Mouse (Mus musculus) stomach, postnatal 0 days (tissue): ENCODE results near the gene Zbed4. TPM values are rescaled to one million over a fixed set of nuclear protein-coding genes. Genes with fewer than 3 reads are reported as not detected.

Experiments used
- ATAC-seq: fragments of 200-750 bp; cut with Nextera tagmentation; 2 replicates; pipeline ENCODE4 v1.8.0; 2017; ENCODE audit not compliant: low FRiP score, low TSS enrichment
- DNase-seq: peaks from one replicate; pipeline ENCODE4 v3.0.0-alpha.2; 2016; ENCODE audit warnings: low spot score
- H3K27ac ChIP-seq: fragments of 300-500 bp; sonication (generic); replicated peaks from 2 replicates; pipeline ENCODE4 v1.5.1; 2014; ENCODE audit warnings: mild to moderate bottlenecking, control low read depth
- H3K27me3 ChIP-seq: fragments of 300-500 bp; sonication (generic); 2 replicates; pipeline ENCODE4 v1.6.1; 2014; ENCODE audit warnings: low read length; ENCODE audit not compliant: control insufficient read depth, insufficient read depth
- H3K36me3 ChIP-seq: fragments of 300-500 bp; sonication (generic); 2 replicates; pipeline ENCODE4 v1.6.1; 2014; ENCODE audit warnings: low read length, mixed read lengths; ENCODE audit not compliant: control insufficient read depth, insufficient read depth
- H3K4me1 ChIP-seq: fragments of 300-500 bp; sonication (generic); replicated peaks from 2 replicates; pipeline ENCODE4 v1.6.1; 2014; ENCODE audit warnings: antibody characterized with exemption; ENCODE audit not compliant: control insufficient read depth, insufficient read depth
- H3K4me2 ChIP-seq: fragments of 300-500 bp; sonication (generic); replicated peaks from 2 replicates; pipeline ENCODE4 v1.6.1; 2014; ENCODE audit warnings: low read depth, mild to moderate bottlenecking, control low read depth, moderate library complexity
- H3K4me3 ChIP-seq: fragments of 300-500 bp; sonication (generic); 2 replicates; pipeline ENCODE4 v1.5.1; 2014; ENCODE audit warnings: low read depth, low read length, control low read depth
- H3K9ac ChIP-seq: fragments of 300-500 bp; sonication (generic); 2 replicates; pipeline ENCODE4 v1.6.1; 2014; ENCODE audit warnings: mild to moderate bottlenecking, low read length, control low read depth, mixed read lengths
- H3K9me3 ChIP-seq: fragments of 300-500 bp; sonication (generic); 2 replicates; pipeline ENCODE4 v1.6.1; 2016; ENCODE audit warnings: low read length; ENCODE audit not compliant: control insufficient read depth
- CTCF ChIP-seq: IDR thresholded peaks from 2 replicates; pipeline ENCODE4 v1.5.1; 2016; ENCODE audit warnings: antibody characterized with exemption, low read depth, mild to moderate bottlenecking, moderate library complexity
- EP300 ChIP-seq: optimal IDR thresholded peaks from 2 replicates; pipeline ENCODE3; 2016; ENCODE audit warnings: antibody characterized with exemption
- WGBS: fragments of 180-500 bp; shearing (Covaris S2); extraction: QIAGEN DNeasy Blood & Tissue Kit; methylation state at CpG from one replicate; pipeline ENCODE4 v1.1.7; 2014; 5-methylcytosine and 5-hydroxymethylcytosine counted together
- polyA plus RNA-seq: library from polyadenylated mRNA; unstranded; fragments of >200 nt; fragmentation: Nextera tagmentation; extraction: Ambion mirVana; gene quantifications from 2 replicates; pipeline ENCODE4 v1.2.1, GENCODE M21; 2015

The Zbed4 gene
- polyA plus RNA-seq, 1 experiment from 2014 or later = 3.9 TPM

GRCm38 (mm10) chr15:88708657-88709511 lies 42.6 kb upstream of the Zbed4 start:
- 82% methylated on average over 13 of the region's 13 CpGs for WGBS
- TF ChIP-seq CTCF (no peak), EP300 (no peak)
- no peak for ATAC-seq

GRCm38 (mm10) chr15:88709878-88710277 lies 41.6 kb upstream of the Zbed4 start:
- Histone ChIP-seq H3K9me3 (no peaks in the 10 kb centered on the region), H3K4me2 (no peak overlapping the region), H3K27me3 (no peaks in the 10 kb centered on the region), H3K27ac (no peak overlapping the region), H3K4me1 (no peaks in the 10 kb centered on the region), H3K36me3 (peaks cover 49% of the 10 kb centered on the region), H3K9ac (no peak overlapping the region), H3K4me3 (no peak overlapping the region)
- TF ChIP-seq CTCF (no peak), EP300 (no peak)
- ATAC-seq (no peak), DNase-seq (no peak)
- 90% methylated on average over 5 of the region's 5 CpGs for WGBS

More at GRCm38 (mm10) chr15:88708657-88709511, 42.6 kb upstream of the Zbed4 start:
- Histone ChIP-seq H3K4me2 (no peak overlapping the region), H3K9me3 (no peaks in the 10 kb centered on the region), H3K27me3 (no peaks in the 10 kb centered on the region), H3K9ac (no peak overlapping the region), H3K4me1 (no peaks in the 10 kb centered on the region), H3K4me3 (no peak overlapping the region), H3K27ac (no peak overlapping the region), H3K36me3 (peaks cover 54% of the 10 kb centered on the region)
- no peak for DNase-seq

DNA sequence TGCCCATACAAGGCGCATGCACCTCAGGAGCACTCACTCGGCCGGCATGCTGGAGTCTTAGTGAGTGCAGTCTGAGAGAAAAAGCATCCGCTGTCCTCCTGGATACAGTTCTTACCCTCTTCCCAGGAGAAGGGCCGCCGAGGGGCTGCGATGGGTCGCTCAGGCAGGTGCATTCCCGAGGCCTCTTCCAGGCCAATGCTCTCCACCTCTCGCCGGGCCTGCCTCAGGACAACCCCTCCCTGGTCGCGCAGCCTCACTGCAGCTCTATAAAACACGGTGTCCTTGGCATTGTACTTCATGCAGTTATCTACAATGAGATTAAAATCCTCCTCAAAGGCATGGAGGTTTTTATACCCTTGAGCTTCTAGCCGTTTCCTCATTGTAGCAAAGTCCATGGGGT lies 39.0 kb upstream of the Zbed4 start:
- ATAC-seq (no peak), DNase-seq (no peak)
- Histone ChIP-seq H3K27ac (no peak overlapping the region), H3K4me3 (no peak overlapping the region), H3K4me1 (no peaks in the 10 kb centered on the region), H3K27me3 (no peaks in the 10 kb centered on the region), H3K36me3 (peaks cover 40% of the 10 kb centered on the region), H3K9me3 (no peaks in the 10 kb centered on the region), H3K4me2 (no peak overlapping the region), H3K9ac (no peak overlapping the region)
- WGBS = 93% methylated on average over 15 of the region's 15 CpGs
- TF ChIP-seq CTCF (no peak), EP300 (no peak)

- no peaks in the 10 kb centered on the region for H3K9me3 ChIP-seq
- H3K27ac ChIP-seq = no peak overlapping the region
- no peaks in the 10 kb centered on the region for H3K4me1 ChIP-seq
- WGBS = 74% methylated on average over 6 of the region's 6 CpGs
- H3K4me2 ChIP-seq = no peak overlapping the region
- no peak overlapping the region for H3K4me3 ChIP-seq
- no peak for ATAC-seq
- H3K9ac ChIP-seq = no peak overlapping the region
- no peaks in the 10 kb centered on the region for H3K27me3 ChIP-seq
- H3K36me3 ChIP-seq = peaks cover 43% of the 10 kb centered on the region
- DNase-seq = no peak
- no peak for TF ChIP-seq EP300
- TF ChIP-seq CTCF = no peak
Observed at GRCm38 (mm10) chr15:88714021-88714589, 37.4 kb upstream of the Zbed4 start.

GRCm38 (mm10) chr15:88716350-88716749 lies 35.1 kb upstream of the Zbed4 start:
- peaks cover 35% of the 10 kb centered on the region for H3K36me3 ChIP-seq
- H3K4me1 ChIP-seq = no peaks in the 10 kb centered on the region
- DNase-seq (no peak), ATAC-seq (no peak)
- no peaks in the 10 kb centered on the region for H3K27me3 ChIP-seq
- H3K9ac ChIP-seq = no peak overlapping the region
- H3K4me3 ChIP-seq = no peak overlapping the region
- TF ChIP-seq EP300 = no peak
- peak; percentile 66 for TF ChIP-seq CTCF
- no peak overlapping the region for H3K4me2 ChIP-seq
- H3K9me3 ChIP-seq = no peaks in the 10 kb centered on the region
- no peak overlapping the region for H3K27ac ChIP-seq

- Histone ChIP-seq H3K27ac (no peak overlapping the region), H3K4me2 (no peak overlapping the region), H3K4me3 (no peak overlapping the region), H3K9ac (no peak overlapping the region), H3K4me1 (no peaks in the 10 kb centered on the region), H3K9me3 (no peaks in the 10 kb centered on the region), H3K36me3 (peaks cover 27% of the 10 kb centered on the region), H3K27me3 (no peaks in the 10 kb centered on the region)
- no peak for DNase-seq
- WGBS = 69% methylated on average over 9 of the region's 9 CpGs
- ATAC-seq = no peak
- TF ChIP-seq CTCF = no peak
- TF ChIP-seq EP300 = no peak
Observed at GRCm38 (mm10) chr15:88717239-88717638, 34.2 kb upstream of the Zbed4 start.
